Mouse (Mus musculus): ENCODE results near the gene Olfr683.
"Not testable (repeated sequence)": the region's sequence is repeated elsewhere in the genome, so short reads cannot be mapped to it uniquely, and the experiment has no call there.

The Olfr683 gene

DNA sequence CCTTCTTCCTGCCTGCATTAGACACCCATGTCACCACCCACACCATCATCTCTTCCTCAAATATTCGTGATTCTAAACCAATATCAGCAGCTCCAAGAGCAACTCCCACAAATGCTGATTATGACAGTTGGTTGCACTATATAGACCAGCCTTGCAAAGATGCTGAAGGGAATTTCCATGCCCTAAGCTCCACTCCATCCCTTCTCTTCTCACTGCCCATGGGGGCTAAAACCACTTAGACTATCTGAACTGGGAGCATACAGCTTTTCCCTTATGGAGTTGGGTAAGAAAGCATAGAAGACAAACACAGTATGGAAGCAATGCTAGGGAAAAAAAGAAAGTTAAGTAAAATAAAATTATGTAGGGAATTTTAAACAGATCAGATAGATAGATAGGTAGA lies at the start of gene Olfr683:
Gene Olfr683 (minus strand): TSS at position 101 of the 400 bp plus-strand sequence.
- no peak for DNase-seq (ENCODE audit: low spot score)

DNA sequence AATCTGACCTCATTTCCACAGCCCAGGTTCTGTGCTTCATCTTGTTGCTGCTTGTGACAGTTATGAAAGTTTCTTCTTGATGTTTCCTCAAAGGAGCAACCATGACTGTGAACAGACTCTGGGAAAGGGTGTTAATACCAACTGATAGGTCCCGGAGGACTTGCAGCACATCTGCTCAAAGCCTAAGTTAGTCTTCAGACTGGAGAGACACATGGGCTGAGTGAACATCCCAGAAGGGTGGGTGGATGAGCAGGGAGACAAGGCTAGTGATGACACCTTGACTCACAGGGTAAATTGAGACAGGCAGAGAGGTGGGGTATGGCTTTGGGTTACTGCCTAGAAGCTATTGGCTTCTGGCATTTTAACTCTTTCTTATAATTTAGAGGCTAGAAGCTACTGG lies 39.1 kb upstream of the Olfr683 start, which contains the start of gene Olfr685:
Gene Olfr685 (minus strand): TSS at position 101 of the 400 bp plus-strand sequence.
- DNase-seq (ENCODE audit: low spot score): no peak

DNA sequence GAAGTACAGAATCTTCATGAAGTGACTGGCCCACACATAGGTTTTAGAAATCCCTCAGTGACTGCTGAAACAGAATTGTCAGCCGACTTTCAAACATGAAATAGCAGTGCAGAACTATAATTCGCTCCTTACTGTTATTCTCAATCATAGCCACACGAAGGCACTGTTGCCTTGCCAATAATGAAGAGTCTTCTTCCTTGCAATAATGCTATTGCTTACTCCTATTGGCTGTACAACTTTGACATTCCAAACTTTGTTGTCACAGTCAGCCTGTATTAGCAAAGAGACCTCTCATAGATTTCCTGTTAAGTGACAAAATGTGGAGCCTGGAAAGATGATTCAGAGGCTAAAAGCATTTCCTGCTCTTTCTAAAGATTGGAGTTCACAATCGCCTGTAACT lies 24.0 kb upstream of the Olfr683 start:
- no peak for DNase-seq (ENCODE audit: low spot score)

DNA sequence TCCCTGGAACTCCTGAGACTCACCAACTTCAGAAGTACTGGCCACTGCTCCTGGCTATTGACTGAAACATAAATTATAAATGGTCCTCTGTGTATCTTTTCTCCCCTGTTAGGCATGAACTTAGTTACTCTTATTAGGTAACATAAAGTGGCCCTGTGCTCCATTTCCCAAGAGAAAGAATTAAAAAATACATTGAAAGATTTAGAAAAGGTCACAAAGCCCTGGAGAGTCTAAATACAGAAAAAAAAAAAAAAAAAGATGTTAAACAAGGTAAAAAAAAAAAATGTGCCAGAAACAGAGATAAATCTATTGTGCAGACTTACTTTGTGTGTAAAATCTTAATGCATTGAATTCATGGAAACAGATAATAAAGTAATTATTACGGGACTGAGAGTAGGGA lies 16.7 kb upstream of the Olfr683 start, which contains the start of gene Olfr684:
Gene Olfr684 (minus strand): TSS at position 101 of the 400 bp plus-strand sequence.
- DNase-seq (ENCODE audit: low spot score): no peak

DNA sequence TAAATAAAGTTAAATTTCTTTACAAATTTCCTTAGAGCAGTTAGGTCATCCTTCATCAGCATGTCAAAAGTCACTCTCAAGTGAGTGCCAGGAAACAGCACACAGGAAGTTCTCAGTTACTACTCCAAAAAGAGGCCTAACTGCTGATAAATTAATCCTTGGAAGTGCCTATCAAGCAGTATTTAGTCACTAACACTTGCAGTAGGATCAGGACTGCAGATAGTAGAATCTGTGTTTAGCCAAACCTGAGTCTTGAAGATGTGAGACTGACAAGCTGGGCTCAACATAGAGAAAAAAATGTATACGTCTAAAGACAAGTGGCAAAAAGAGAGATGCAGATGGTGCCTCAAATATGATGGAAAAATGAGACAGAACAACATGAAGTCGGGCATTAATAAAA lies 5.5 kb downstream of the Olfr683 start:
- no peak for DNase-seq (ENCODE audit: low spot score)

DNA sequence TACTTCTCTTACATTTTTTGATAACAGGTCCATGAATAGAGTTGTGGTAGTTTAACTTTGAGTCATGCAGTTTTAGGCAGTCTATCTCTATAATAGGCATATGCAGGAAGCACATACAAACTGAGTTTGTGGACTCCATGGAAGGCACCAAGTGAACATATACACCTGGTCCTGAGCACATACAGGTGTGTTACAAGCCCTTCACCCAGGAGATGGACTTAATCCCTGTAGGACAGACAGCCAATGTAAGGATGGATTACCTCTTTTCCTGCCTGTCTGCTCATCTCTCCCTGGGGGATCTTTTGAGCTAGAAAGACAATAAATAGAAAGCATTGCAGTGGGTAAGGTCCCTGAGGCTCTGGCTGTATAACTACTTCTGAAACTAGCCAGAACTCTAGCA lies 30.3 kb downstream of the Olfr683 start, which contains the start of gene Olfr681:
Gene Olfr681 (plus strand): TSS at position 301 of the 400 bp plus-strand sequence.
- DNase-seq (ENCODE audit: low spot score): no peak

DNA sequence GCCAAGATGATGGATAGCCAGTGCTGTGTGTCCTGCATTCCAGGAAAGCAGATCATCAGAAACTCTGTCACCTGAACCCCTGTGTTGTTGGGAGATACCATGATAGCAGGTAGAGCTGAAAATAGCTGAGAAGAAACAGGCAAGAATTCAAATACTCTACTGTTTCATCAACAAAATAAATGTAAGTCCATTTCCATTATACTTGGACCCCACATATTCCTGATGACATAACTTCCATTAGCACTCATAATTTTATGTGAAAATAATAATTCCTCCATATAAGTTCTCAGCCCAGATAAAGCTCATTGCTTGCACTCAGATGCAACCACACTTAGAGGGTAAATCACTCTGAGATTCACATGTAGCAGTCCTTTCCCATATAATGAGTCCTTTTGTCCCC lies 54.1 kb downstream of the Olfr683 start, which contains the start of gene Olfr680-ps1:
Gene Olfr680-ps1 (minus strand): TSS at position 101 of the 400 bp plus-strand sequence.
- not testable (repeated sequence) for DNase-seq (ENCODE audit: low spot score)
